Mouse (Mus musculus) neural tube, embryonic 10.5 days (tissue): Measurements from ENCODE around the gene Fndc8.
"Not testable (repeated sequence)": the region's sequence is repeated elsewhere in the genome, so short reads cannot be mapped to it uniquely, and the experiment has no call there.

ENCODE experiments used
- DNase-seq: peaks from one replicate; pipeline ENCODE4 v3.0.0-alpha.2; 2017; ENCODE audit warnings: low spot score; ENCODE audit errors: extremely low spot score

Fndc8 gene

GRCm38 (mm10) chr11:82910679-82911389 lies 18.9 kb downstream of the Fndc8 start:
- no peak for DNase-seq

- DNase-seq: peak; percentile 88
These were observed 22.9 kb downstream of the Fndc8 start for GRCm38 (mm10) chr11:82914711-82915352.

- DNase-seq: no peak
These were observed 28.8 kb downstream of the Fndc8 start for GRCm38 (mm10) chr11:82920768-82921167.

- DNase-seq: no peak
These were observed 29.8 kb downstream of the Fndc8 start for GRCm38 (mm10) chr11:82921691-82922090.

GRCm38 (mm10) chr11:82923910-82924309 lies 32.0 kb downstream of the Fndc8 start:
- not testable (repeated sequence) for DNase-seq

- no peak for DNase-seq
These were observed 37.1 kb downstream of the Fndc8 start for GRCm38 (mm10) chr11:82928897-82929632.

GRCm38 (mm10) chr11:82929633-82929950 lies 37.7 kb downstream of the Fndc8 start:
- no peak for DNase-seq

- DNase-seq: peak; percentile 34
These were observed 38.5 kb downstream of the Fndc8 start for GRCm38 (mm10) chr11:82930391-82930955.

GRCm38 (mm10) chr11:82931161-82931560 lies 39.2 kb downstream of the Fndc8 start:
- not testable (repeated sequence) for DNase-seq

- peak; percentile 39 for DNase-seq
These were observed 39.9 kb downstream of the Fndc8 start for GRCm38 (mm10) chr11:82931671-82932450.

- no peak for DNase-seq
These were observed 41.3 kb downstream of the Fndc8 start for GRCm38 (mm10) chr11:82933186-82933585.

GRCm38 (mm10) chr11:82943336-82943735 lies 51.4 kb downstream of the Fndc8 start:
- no peak for DNase-seq

- DNase-seq: no peak
These were observed 53.7 kb downstream of the Fndc8 start for GRCm38 (mm10) chr11:82945636-82946035.

- no peak for DNase-seq
These were observed 55.5 kb downstream of the Fndc8 start for GRCm38 (mm10) chr11:82947457-82947856.

- DNase-seq: no peak
These were observed 57.1 kb downstream of the Fndc8 start for GRCm38 (mm10) chr11:82949036-82949435.
